Mouse (Mus musculus): Measurements from ENCODE around the gene Ifitm10. TPM values are rescaled to one million over a fixed set of nuclear protein-coding genes. Genes with fewer than 3 reads are reported as not detected.
A peak's percentile ranks its signal among the peaks of the same experiment; 100 is the strongest.
"Not testable (repeated sequence)": the region's sequence is repeated elsewhere in the genome, so short reads cannot be mapped to it uniquely, and the experiment has no call there.

The Ifitm10 gene
- total RNA-seq (2021): 3.8 and 5.1 TPM in 2 replicates
- long read RNA-seq, experiment 1, partial matches to known transcripts: 0 of 3 reads
- long read RNA-seq, experiment 1, other reads (novel, unspliced or antisense): 1 of 3 reads
- long read RNA-seq, experiment 2, partial matches to known transcripts: 0 of 2 reads
- long read RNA-seq, experiment 2, other reads (novel, unspliced or antisense): 1 of 2 reads

DNA sequence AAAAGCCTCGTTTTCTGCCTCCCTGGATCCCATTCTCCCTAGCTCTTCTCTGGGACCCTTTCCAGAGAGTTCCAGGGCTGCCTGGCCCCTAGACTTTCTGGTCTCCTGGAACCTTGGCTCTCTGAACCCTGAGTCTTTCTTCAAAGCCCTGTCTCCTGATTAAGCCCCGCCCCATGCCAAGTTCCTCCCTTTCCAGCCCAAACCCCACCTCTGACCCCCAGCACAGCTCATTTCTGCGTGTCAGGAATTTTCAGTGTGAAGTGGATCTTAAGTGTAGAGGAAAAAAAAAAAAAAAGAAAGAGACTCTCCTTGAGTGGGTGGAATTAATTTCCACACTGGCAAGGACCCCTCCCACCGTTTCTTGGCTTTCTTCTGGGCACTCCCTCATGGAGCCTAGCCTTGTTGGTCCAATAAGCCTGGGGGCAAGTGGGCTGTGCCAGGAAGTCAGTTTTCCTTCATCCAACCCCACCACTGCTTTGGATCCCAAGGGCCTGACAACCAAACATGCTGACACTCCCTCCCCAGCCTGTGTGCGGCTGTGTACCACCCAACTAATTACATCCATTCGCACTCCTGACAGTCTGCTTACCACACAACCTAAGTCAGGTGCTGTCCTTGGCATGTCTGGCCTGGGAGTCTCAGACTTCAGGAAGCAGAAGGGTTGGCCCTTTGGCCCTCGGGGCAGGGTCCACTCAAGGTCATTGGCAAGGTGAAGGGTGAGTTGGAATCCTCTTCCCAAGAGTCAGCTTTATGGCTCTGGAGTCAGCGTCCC is at the start of gene Ifitm10:
TSS of gene Ifitm10 (minus strand) at position 113 of the 772 bp plus-strand sequence.
- no peak for DNase-seq

DNA sequence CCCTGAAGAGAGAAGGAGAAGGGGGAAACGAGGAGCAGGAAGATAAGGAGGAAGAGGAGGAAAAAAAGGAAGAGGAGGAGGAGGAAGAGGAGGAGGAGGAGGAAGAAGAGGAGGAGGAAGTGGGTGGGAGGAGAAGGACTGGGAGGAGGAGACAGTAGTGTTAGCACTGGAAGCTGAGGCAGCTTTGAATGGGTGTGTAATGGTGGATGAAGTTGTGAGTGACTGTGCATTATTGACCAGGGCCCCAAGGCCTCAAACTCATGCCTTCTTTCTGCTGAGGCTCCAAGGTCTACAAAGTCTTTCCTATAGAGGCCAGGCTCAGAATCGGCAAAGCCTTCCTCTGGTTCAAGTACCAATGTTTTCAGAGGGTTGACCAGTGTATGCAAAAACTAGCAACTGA is 48.3 kb upstream of the Ifitm10 start:
- no peak for DNase-seq

DNA sequence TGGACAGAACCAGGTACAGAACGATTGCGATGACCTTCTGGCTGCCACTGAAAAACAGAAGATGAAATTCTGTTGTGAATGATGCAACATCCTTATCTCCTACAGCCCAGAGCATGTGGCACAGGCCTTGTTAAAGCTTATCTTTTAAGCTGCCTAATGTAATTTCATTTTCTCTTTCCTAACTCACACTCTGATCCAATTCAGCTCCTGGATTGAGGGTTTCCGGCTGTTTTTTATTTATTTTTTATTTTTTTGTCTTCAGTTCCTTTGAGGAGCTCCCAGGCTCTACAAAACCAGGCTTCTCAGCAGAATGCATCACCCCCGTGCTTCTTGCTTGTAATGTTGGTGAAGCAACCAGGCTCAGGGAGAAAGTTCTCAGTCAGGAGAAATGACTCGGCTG is 46.3 kb upstream of the Ifitm10 start:
- DNase-seq: no peak

DNA sequence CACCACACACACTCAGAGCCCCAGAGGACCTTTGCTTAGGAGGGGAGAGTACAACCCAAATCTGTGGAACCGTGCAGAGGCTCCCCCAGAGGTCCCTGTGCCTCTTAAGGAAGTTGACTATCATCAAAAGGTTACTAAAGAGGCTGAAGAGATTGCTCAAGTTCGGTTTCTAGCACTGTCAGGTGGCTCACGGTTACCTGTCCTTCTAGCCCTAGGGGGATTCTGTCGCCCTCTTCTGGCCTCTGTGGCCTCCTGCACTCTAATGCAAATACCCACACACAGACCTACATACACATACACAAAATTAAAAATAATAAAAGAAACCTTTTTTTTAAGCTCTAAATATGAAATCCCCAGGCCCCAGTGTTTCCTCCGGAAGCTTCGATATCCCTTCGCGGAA is 45.1 kb upstream of the Ifitm10 start:
- no peak for DNase-seq

DNA sequence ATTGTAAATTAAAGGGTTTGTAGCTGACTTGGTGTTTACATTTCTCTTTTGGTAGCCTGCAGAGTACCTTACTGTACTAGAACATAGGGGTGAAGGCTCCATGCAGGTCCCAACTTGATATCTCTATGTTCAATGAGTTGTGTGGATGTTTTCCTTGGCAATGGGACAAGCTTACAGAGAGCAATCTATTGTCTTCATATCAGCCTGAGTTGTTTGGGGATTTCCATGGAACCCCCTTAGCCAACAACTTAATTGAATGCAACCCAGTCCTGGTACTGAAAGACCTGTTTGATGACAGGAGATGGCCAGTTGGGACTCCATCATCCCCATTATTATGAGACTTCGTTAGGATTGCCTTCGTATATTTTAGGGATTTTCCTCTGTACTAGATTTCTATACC is 44.5 kb upstream of the Ifitm10 start:
- DNase-seq: no peak

DNA sequence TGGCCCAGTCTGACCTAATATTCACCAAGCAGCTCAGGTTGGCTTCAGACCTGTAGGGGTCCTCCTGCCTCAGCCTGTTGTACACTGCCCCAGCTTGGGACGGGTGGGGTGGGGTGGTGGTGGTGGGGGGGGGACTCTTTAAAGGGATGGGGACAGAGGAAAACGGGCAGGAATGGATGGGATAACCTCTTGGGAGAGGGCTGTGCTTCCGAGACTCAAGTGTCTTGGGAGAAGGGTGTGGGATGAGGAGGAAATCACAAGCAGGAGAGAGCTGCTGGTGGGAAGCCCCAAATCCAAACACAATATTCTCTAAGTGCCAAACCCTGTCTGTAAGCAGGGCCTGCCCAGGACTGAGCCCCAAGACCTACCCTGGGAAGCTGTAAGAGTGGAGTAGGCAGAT is 42.7 kb upstream of the Ifitm10 start:
- DNase-seq: no peak

DNA sequence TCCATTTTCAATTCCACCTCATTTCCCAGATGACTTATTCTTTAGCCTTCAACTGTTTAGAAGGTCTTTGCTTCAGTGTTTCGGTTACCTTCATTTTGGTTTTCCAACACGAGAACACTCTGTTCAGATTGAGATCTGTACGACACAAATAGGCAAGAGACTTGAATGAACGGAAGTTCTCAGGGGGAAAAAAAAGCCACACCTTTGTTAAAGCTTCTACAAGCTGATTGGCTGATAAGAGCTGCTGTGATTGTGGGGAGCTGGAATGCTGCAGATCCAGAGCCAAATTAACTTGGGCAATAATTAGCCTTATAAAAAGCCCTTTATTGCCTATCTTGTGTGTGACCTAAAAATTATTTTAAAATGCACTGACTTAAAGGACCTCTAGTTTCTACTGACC is 41.8 kb upstream of the Ifitm10 start:
- DNase-seq: no peak

DNA sequence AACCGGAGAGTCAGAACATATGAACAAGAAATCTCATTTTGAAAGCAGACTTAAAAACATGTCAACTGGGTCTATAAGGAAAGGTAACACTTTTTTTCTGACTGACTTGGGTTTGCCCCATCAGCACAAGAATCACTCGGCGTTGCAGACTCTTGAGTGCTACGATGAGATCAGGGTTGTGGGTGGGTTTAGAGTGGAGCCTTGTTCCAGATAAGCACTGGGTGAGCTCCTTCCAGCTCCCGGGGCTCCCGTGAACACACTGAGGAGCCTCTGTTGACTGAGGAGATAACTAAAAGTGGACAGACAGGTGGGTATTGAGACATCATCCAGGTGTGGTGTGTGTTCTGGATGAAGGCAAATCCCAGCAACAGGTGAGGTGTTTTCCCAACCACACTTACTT is 39.7 kb upstream of the Ifitm10 start:
- no peak for DNase-seq

DNA sequence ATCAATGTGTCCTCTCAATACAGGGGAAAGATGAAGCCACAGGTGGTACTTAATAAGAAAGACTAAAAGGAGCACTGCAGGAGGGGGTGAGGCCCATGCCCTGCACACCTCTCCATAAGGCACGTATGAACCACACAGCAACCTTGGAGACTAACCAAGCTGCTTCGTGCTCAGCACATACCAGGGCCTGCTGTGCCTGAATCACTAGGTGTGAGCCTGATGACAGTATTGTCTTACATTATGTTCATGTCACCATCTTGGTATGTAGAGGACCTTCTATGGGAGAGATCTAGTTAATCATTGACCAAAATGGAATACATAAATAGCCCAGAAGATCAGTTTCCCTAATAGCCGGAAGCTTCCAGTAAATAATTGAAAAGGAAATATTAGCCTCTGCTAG is 36.0 kb upstream of the Ifitm10 start:
- DNase-seq: no peak

DNA sequence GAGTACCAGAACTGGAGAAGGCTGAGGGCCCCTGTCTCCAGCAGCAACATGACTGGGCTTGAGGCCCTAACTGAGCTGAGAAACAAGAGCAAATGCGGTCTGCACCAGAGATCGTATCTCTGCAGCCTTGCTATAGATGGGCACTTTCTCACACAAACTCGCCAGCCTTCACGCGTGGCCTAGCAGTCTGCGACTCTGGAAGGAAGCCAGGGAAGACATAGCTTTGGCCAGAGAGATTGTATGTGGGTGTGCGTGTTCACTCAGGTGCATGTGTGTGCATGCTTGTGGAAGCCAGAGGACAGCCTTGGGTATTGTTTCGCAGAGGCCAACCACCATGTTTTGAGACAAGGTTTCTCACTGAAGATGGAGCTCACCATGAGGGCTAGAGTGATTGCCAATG is 35.1 kb upstream of the Ifitm10 start:
- no peak for DNase-seq

DNA sequence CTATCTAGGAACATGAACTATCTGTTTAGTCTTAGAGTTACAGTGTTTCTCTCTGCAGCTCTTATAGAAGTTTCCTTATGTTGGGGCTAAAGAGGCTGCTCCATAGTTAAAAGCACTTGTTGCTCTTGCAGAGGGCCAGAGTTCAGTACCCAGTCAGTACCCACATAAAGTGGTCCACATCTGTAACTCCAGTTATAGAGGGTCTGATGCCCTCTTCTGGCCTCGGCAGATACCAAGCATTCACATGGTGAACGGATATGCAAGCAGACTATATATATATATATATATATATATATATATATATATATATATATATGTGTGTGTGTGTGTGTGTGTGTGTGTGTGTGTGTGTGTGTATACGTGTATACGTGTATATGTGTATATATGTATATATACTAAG is 34.4 kb upstream of the Ifitm10 start:
- DNase-seq: no peak

DNA sequence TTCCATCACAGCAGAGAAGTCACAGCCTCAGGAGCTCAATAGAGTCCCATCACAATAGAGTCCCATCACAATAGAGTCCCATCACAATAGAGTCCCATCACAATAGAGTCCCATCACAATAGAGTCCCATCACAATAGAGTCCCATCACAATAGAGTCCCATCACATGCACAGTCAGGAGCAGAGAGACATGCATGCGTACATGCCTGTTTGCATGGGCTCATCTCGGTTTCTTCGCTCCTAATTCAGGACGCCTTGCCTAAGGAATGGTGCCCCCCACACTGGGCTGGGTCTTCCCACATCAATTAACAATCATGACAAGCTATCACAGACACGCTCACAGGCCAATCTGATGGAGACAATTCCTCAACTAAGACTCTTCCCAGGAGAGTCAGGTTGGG is 31.6 kb upstream of the Ifitm10 start:
- not testable (repeated sequence) for DNase-seq

DNA sequence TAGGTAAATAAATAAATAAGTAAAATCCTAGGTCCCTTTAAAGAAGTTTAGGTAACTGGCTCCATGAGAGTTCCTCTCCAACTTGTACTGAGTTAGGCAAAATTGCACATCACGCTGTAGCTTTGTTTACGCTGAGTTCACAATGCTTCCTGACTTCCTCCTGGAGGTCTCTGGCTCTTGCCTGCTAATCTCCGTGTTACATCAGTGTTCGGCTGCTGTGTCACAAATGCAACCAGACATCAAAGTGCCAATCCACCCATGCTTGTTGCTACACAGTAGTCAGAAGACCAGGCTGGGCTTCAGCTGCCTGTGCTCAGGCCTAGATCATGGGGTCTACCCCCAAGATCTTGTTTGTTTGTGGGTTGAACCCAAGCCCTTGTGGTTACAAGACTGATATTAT is 30.0 kb upstream of the Ifitm10 start:
- DNase-seq: no peak

DNA sequence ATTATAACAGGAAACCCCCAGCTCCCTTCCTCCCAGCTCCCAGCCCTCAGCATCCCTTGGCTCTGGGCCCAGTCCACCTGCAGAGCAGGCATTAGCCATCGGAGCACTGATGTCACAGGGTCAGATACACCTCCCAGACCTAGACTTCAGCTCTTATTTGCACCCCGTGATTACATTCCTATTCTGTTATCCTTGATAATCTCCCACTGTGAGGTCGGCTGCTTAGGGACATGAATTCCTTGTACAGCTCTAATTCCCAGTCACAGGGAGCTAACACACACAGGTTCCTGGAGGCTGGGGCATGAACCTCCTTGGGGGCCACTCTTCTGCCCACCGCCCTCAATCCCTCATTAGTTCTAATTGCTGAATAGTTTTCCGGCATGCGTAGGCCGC is 27.2 kb upstream of the Ifitm10 start:
- no peak for DNase-seq

DNA sequence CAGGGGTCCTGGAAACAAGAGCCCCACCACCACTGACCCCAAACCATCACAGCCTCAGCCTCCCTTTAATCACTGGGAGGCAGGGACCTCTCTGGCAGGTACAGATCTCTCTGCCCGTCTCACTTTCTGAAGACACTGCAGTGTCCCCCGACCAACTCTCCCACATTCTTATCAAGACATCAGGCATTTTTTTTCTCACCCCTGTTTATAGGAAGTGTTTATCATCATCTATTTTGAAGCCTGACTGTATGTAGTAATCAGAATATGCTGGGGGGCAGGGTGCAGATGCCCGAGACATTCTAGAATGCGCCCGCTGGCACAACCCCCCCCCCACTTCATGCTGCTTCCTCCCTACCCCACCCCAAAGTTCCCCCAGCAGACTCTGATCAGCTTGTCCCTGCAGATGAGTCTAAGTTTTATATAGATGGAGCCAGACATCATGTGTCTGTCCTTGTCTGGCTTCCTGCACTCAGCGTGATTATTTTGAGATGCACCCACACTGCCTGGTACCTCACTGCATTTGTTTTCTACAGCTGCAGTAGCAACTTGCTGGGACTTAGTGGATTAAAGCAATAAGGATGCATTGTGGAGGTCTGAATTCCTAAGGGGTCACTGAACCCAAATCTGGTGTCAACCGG is 26.7 kb upstream of the Ifitm10 start:
- DNase-seq: no peak

DNA sequence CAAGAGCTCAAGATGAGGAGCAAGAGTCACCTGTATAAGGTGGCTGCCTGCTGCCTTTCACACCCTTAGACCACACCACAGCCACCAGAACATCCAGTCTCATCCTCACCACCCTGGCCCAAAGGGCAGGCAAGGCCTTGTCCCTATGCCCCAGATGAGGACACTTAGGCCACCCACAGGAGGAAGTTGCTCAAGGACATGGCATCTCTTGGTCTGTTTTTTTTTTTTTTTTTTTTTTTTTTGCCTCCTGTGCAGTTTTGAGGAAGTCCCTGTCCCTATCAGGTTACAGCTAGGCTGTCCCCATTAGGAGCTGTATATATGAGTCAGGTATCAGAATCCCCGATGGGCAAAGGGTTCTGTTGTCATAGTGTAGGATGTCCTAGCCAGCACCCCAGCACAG is 25.7 kb upstream of the Ifitm10 start:
- DNase-seq: no peak

DNA sequence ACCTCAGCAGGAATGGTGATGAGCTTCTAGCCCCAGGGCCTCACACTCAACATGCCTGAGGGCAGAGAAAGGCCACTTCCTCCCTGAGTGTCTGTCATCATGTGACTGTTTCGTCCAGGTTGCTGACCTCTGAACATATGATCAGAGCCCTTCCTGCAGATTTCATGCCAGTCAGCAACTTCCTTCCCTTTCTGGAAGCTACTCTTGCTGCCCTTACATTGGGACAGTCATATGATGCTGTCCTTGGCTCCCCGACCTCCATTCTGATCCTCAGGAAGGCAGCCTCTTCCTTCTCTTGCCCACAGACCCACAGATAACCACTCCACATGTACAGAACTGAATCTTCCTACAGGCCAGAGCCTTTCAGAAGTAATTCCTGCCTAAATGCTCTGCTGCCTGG is 24.5 kb upstream of the Ifitm10 start:
- DNase-seq: no peak

DNA sequence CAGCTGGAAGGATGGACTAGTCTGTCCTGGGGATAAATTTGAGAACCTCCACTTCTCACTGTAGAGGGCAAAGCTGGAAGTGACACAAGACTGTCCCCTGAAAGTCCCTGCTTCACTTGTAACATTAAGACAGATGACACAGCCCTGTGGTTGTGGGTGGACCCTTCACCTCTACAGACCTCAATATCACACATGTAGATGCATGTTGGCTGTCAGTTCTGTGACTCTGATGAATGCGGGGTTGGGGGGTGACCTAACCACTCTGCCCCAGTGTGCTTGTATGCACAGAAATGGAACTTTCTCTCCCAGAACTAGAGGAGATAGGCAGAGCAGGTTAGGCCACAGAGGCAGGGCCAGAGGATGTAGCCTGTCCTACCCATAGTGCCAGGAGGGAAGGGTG is 23.1 kb upstream of the Ifitm10 start:
- DNase-seq: no peak

DNA sequence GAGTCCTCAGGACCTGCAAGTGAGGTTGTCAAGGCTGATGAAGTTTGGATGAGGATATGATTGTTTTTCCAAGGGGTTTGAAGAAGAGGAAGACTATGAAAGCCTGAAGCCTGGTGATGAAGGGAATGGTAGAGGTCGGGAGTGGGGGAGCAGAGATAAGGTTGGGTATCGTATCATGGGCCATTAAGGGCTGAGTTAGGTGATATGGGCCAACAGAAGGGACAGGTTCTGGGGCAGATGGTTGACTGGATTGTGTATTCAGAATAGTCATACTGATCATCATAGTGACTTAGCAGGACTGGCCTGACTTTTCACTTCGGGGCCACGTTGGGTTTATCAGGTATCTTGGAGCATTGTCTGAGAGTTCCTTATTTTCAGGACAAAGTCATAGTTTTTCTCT is 21.9 kb upstream of the Ifitm10 start:
- DNase-seq: no peak

DNA sequence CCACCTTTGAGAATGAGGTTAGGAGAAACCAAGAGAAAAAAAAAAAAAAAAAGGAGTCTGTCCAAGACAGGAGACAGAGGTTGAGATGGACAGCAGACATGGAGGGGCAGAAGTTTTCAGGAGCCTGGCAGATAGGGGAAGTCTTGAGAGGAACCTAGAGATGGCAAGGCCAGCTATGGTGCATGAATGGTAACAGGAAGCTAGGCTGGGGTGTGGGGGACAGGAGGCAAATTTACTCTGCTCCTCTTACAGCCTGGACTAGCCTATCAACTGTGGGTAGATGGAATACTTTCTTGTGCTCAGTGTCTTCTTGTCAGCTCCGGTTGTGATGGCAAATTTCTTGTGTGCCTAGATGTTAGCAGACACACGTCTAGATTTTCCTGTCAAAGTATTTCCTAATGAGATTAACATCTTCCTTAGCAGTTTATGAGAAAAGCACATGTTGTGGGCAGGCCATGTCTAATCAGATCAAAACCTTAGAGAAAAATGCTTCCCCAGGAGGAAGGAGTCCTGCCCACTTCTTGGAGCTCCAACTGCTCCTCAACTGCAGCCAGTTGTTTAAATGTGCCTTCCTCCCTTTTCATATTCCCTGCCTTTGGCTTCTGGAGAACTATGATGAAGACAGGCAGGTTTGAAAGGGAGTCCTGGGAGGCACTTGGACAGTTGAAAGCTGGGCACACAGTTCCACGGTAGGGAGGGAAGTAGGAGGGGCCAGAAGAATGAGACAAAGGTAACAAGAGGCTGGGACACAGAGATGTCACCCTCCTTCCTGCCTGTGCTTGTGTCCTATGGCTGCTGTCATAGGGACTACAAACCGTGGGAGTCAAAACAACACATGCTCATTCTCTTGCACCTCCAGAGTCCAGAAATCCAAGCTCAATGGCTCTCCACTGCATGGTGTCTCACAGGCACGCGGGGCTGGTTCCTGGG is 21.0 kb upstream of the Ifitm10 start:
- no peak for DNase-seq

DNA sequence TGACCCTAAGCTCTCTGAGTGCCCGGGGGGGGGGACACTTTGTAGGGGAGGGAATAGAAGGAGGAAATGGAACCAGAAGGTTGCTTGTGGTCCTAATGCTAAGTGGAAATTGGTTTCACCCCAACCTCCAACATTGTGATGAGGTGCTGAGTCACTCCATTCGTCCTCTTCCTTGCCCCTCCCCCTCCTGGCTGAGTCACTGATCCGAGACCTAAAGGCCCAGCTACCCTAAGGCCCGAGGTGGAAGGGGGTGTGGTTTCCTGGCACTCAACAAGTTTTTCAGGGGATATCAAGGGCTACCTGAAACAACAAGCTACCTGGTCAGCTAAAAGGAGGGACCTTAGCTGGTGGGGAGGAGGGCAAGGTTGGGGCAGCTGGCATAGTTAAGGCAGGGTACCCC is 19.6 kb upstream of the Ifitm10 start:
- peak; percentile 88 for DNase-seq

DNA sequence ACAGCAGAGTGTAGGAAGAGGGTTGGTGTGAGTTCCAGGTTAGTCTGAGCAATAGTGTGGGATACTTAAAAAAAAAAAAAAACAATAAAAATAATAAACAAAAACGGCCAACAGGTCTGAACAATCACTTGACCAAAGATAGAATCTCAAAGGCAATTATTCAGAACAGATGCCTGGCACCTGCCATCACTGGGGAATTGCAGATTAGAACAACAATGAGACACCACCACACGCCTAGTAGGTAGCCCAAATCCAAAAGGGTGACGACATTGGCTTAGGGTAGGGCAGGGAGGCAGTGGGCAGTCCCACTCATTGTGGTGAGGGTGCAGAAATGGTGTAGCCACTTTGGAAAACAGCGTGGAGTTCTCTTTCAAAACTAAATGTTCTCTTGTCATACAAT is 18.1 kb upstream of the Ifitm10 start:
- no peak for DNase-seq

DNA sequence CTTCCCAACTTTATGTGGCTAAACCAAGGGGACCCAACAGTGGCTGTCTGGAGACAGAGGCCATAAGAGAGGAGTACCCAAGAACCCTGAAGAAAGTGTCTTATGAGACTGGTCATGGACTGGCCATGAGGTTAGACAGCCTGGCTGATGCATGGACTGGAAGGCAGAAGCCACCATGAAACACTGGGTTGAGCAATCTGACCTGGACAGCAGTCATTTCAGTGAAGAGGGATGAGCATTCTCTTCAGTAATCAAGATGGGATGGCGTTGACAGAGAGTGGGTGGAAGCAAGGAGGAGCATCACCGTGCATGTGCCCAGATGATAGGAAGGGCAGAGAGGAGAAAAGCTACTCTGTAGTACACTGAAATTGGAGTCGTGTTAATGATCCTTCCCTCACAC is 17.6 kb upstream of the Ifitm10 start:
- DNase-seq: peak; percentile 65

Data from adrenal gland, postnatal 14 days (tissue).